Mouse (Mus musculus) CH12.LX (cell line): ENCODE measurements at regions not wholly inside any gene's neighbourhood (a gene's known extent, or its start where the extent isn't known, plus 50 kb on each side); places are given as distances from the start of the nearest gene placed in this dataset.

Source experiments
- BHLHE40 ChIP-seq: IDR thresholded peaks from 2 replicates; pipeline ENCODE4 v1.6.1; 2011; ENCODE audit warnings: mild to moderate bottlenecking, low read depth, low read length, improper control_type of control experiment
- CHD1 ChIP-seq: IDR thresholded peaks from 2 replicates; pipeline ENCODE4 v1.6.1; 2012; ENCODE audit warnings: low read depth, low read length, improper control_type of control experiment, inconsistent platforms
- CHD2 ChIP-seq: IDR thresholded peaks from 2 replicates; pipeline ENCODE4 v1.6.1; 2011; ENCODE audit warnings: low read length, improper control_type of control experiment
- CTCF ChIP-seq, 2 experiments: IDR thresholded peaks in 1 of 2; conservative IDR thresholded peaks in 1 of 2; 2 replicates each; pipeline ENCODE4 v1.5.1; 2011 to 2012; ENCODE audit warnings: low read depth in 2 of 2, low read length in 2 of 2, improper control_type of control experiment in 1 of 2, inconsistent platforms in 1 of 2, mild to moderate bottlenecking in 1 of 2, moderate library complexity in 1 of 2
- EP300 ChIP-seq: IDR thresholded peaks from 2 replicates; pipeline ENCODE4 v1.6.1; 2011; ENCODE audit warnings: low read length, improper control_type of control experiment
- GABPA ChIP-seq: IDR thresholded peaks from 2 replicates; pipeline ENCODE4 v1.6.1; 2012; ENCODE audit warnings: low read depth, low read length, improper control_type of control experiment, inconsistent platforms; ENCODE audit not compliant: insufficient replicate concordance
- IRF4 ChIP-seq: IDR thresholded peaks from 2 replicates; pipeline ENCODE4 v1.6.1; 2014; ENCODE audit warnings: low read depth, mild to moderate bottlenecking, inconsistent platforms, low read length, improper control_type of control experiment
- MEF2A ChIP-seq: IDR thresholded peaks from 2 replicates; pipeline ENCODE4 v1.6.1; 2014; ENCODE audit warnings: low read depth, mild to moderate bottlenecking, inconsistent platforms, low read length, improper control_type of control experiment, borderline replicate concordance
- POLR2A ChIP-seq: IDR thresholded peaks from 2 replicates; pipeline ENCODE4 v1.6.1; 2011; ENCODE audit warnings: low read depth, mild to moderate bottlenecking, improper control_type of control experiment, low read length
- POLR2AphosphoS2 ChIP-seq: IDR thresholded peaks from 2 replicates; pipeline ENCODE4 v1.6.1; 2011; ENCODE audit warnings: low read depth, low read length, improper control_type of control experiment
- TBP ChIP-seq: conservative IDR thresholded peaks from 2 replicates; pipeline ENCODE4 v1.6.1; 2011; ENCODE audit warnings: low read depth, low read length, improper control_type of control experiment
- USF1 ChIP-seq: IDR thresholded peaks from 2 replicates; pipeline ENCODE4 v1.6.1; 2014; ENCODE audit warnings: low read depth, mild to moderate bottlenecking, inconsistent platforms, low read length, improper control_type of control experiment
- ZC3H11A ChIP-seq: IDR thresholded peaks from 2 replicates; pipeline ENCODE4 v1.6.1; 2012; ENCODE audit warnings: low read depth, mild to moderate bottlenecking, inconsistent platforms, low read length, improper control_type of control experiment

GRCm38 (mm10) chr8:93701391-93701790 lies 108.4 kb upstream of the Gnao1 start:
- no peak for TF ChIP-seq USF1
- no peak for TF ChIP-seq CTCF (conservative IDR thresholded peaks at IDR 0.05 in 1 of 2, IDR thresholded peaks at IDR 0.05 in 1 of 2; ENCODE audit: low read depth in 2 of 2, low read length in 2 of 2)
- TF ChIP-seq GABPA, result no peak
- no peak for TF ChIP-seq ZC3H11A
- no peak for TF ChIP-seq CHD2
- TF ChIP-seq POLR2A, result no peak
- no peak for TF ChIP-seq MEF2A
- no peak for TF ChIP-seq BHLHE40
- no peak for TF ChIP-seq IRF4
- no peak for TF ChIP-seq EP300
- TF ChIP-seq CHD1, result no peak
- TF ChIP-seq TBP, result no peak
- TF ChIP-seq POLR2AphosphoS2, result no peak
